Mouse (Mus musculus) cerebellum, adult 2 months (tissue): ENCODE data around the gene Cntnap2.

Experiments
- CTCF ChIP-seq: fragments of 200-500 bp; IDR thresholded peaks from 2 replicates; pipeline ENCODE4 v1.5.1; 2011; ENCODE audit warnings: low read depth, mild to moderate bottlenecking, control low read depth, low read length, moderate library complexity, borderline replicate concordance; ENCODE audit not compliant: insufficient read depth
- POLR2A ChIP-seq: fragments of 200-500 bp; IDR thresholded peaks from 2 replicates; pipeline ENCODE4 v1.6.1; 2011; ENCODE audit warnings: low read length, control low read depth, borderline replicate concordance; ENCODE audit not compliant: insufficient read depth

DNA sequence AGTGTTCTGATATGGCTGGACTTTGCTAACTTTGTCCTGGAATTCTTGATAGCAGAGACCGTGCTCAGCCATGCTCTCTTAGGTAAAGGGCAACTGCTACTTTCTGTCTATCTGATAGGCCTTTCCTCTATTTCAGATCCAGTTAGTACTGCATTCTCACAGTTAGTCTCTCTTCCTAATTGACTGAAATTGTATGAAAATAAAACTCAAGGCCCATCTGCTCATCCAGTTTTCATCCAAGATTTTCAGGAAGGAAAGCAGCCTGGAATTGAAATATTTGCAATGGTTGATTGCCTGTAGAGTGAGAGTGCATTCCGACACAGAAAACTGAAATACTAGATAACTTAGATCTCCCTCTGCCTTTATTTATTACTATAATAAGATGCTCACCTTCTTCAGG is 589.3 kb downstream of the Cntnap2 start:
- TF ChIP-seq CTCF (no peak), POLR2A (no peak)
